Mouse (Mus musculus): Measurements from ENCODE around the gene Fam89a. TPM values are rescaled to one million over a fixed set of nuclear protein-coding genes. Genes with fewer than 3 reads are reported as not detected.

Gene Fam89a
- total RNA-seq, 2 experiments from 2014 or later = 0.67 to 0.97 TPM

Other genes with a start within 250 kb of the Fam89a start
- gene Cog2, start 231.1 kb downstream of the Fam89a start, total RNA-seq (2021) = 10 to 100 TPM; 33.7 to 38.2 TPM
- 10 to 100 TPM; 56.4 to 82.1 TPM for gene Agt, start 182.1 kb downstream of the Fam89a start, total RNA-seq (2021)
- gene Capn9, start 175.7 kb downstream of the Fam89a start, total RNA-seq (2021) = under 1 TPM in 1 of 2 experiments, not detected in 1; 0.18 TPM
- gene 2310022B05Rik, start 88.5 kb downstream of the Fam89a start, total RNA-seq (2021) = 10 to 100 TPM; 94.7 to 99.2 TPM
- 10 to 100 TPM; 51.8 to 54.9 TPM for gene Ttc13, start 29.8 kb downstream of the Fam89a start, total RNA-seq (2021)
- gene Arv1, start 29.7 kb downstream of the Fam89a start, total RNA-seq (2021) = 10 to 100 TPM; 11.3 to 13.3 TPM
- gene Trim67, start 41.3 kb upstream of the Fam89a start, total RNA-seq (2021) = 10 to 100 TPM; 14.9 to 16.5 TPM
- 10 to 100 TPM; 66.3 to 69.6 TPM for gene Gnpat, start 111.2 kb upstream of the Fam89a start, total RNA-seq (2021)
- 10 to 100 TPM; 23.5 to 24.0 TPM for gene 2810004N23Rik, start 111.3 kb upstream of the Fam89a start, total RNA-seq (2021)
- gene Exoc8, start 145.9 kb upstream of the Fam89a start, total RNA-seq (2021) = 10 to 100 TPM; 35.3 to 37.0 TPM
- gene Sprtn, start 146.1 kb upstream of the Fam89a start, total RNA-seq (2021) = 10 to 100 TPM; 12.8 to 14.3 TPM
- 10 to 100 TPM; 59.9 to 63.3 TPM for gene Egln1, start 197.5 kb upstream of the Fam89a start, total RNA-seq (2021)